Mouse (Mus musculus): ENCODE results near the gene Gm49373.
"Not testable (repeated sequence)": the region's sequence is repeated elsewhere in the genome, so short reads cannot be mapped to it uniquely, and the experiment has no call there.

The Gm49373 gene

GRCm38 (mm10) chr9:21067006-21067684 lies 5.8 kb downstream of the Gm49373 start, which contains the start of gene Zglp1:
Zglp1 (minus strand) TSS chr9:21067093.
- DNase-seq: no peak

- DNase-seq: no peak
Measured at GRCm38 (mm10) chr9:21062928-21063327, 10.0 kb downstream of the Gm49373 start.

- DNase-seq: no peak
Measured at GRCm38 (mm10) chr9:21051578-21051977, 21.3 kb downstream of the Gm49373 start.

GRCm38 (mm10) chr9:21045235-21045634 lies 27.7 kb downstream of the Gm49373 start:
- DNase-seq: no peak

- not testable (repeated sequence) for DNase-seq
Measured at GRCm38 (mm10) chr9:21044785-21045184, 28.1 kb downstream of the Gm49373 start.

- no peak for DNase-seq
Measured at GRCm38 (mm10) chr9:21043563-21043962, 29.3 kb downstream of the Gm49373 start.

GRCm38 (mm10) chr9:21041308-21041707 lies 31.6 kb downstream of the Gm49373 start:
- no peak for DNase-seq

GRCm38 (mm10) chr9:21039779-21040178 lies 33.1 kb downstream of the Gm49373 start:
- DNase-seq: no peak

- peak; percentile 73 for DNase-seq
Measured at GRCm38 (mm10) chr9:21037481-21037891, 35.4 kb downstream of the Gm49373 start.

GRCm38 (mm10) chr9:21036666-21037065 lies 36.2 kb downstream of the Gm49373 start:
- DNase-seq: peak; percentile 10

- no peak for DNase-seq
Measured at GRCm38 (mm10) chr9:21036161-21036560, 36.7 kb downstream of the Gm49373 start.

GRCm38 (mm10) chr9:21035586-21035985 lies 37.3 kb downstream of the Gm49373 start:
- no peak for DNase-seq

GRCm38 (mm10) chr9:21034481-21035085 lies 38.3 kb downstream of the Gm49373 start:
- no peak for DNase-seq

GRCm38 (mm10) chr9:21033136-21033535 lies 39.8 kb downstream of the Gm49373 start:
- DNase-seq: peak; percentile 96

GRCm38 (mm10) chr9:21032491-21032890 lies 40.4 kb downstream of the Gm49373 start:
- no peak for DNase-seq

GRCm38 (mm10) chr9:21031896-21032351 lies 41.0 kb downstream of the Gm49373 start, which contains the start of gene Icam5:
Icam5 (plus strand) TSS chr9:21032073.
- DNase-seq: peak; percentile 36

GRCm38 (mm10) chr9:21031251-21031895 lies 41.5 kb downstream of the Gm49373 start:
- DNase-seq: peak; percentile 80

- peak; percentile 96 for DNase-seq
Measured at GRCm38 (mm10) chr9:21030781-21031250, 42.1 kb downstream of the Gm49373 start.

- DNase-seq: peak; percentile 19
Measured at GRCm38 (mm10) chr9:21030055-21030600, 42.8 kb downstream of the Gm49373 start.

- DNase-seq: peak; percentile 91
Measured at GRCm38 (mm10) chr9:21029291-21030054, 43.4 kb downstream of the Gm49373 start, which contains the start of gene Icam4. Icam4 (plus strand) TSS chr9:21029373.

GRCm38 (mm10) chr9:21028560-21029110 lies 44.3 kb downstream of the Gm49373 start:
- peak; percentile 1 for DNase-seq

GRCm38 (mm10) chr9:21027774-21028290 lies 45.1 kb downstream of the Gm49373 start:
- no peak for DNase-seq

Data from lung, postnatal 10 days (tissue).